Mouse (Mus musculus) midbrain, embryonic 13.5 days (tissue): ENCODE data around the gene Galnt18. TPM values are rescaled to one million over a fixed set of nuclear protein-coding genes. Genes with fewer than 3 reads are reported as not detected.

Source experiments
- ATAC-seq: fragments of 200-750 bp; cut with Nextera tagmentation; 2 replicates; pipeline ENCODE4 v1.8.0; 2017; ENCODE audit warnings: mild to moderate bottlenecking, moderate TSS enrichment, moderate library complexity
- H3K27ac ChIP-seq: fragments of 300-500 bp; sonication (generic); 2 replicates; pipeline ENCODE4 v1.5.1; 2015; ENCODE audit warnings: inconsistent platforms, mild to moderate bottlenecking, moderate library complexity
- H3K27me3 ChIP-seq: fragments of 300-500 bp; sonication (generic); 2 replicates; pipeline ENCODE4 v1.6.1; 2015; ENCODE audit warnings: mild to moderate bottlenecking, inconsistent platforms
- H3K36me3 ChIP-seq: fragments of 300-500 bp; sonication (generic); 2 replicates; pipeline ENCODE4 v1.6.1; 2015; ENCODE audit warnings: mild to moderate bottlenecking, inconsistent platforms
- H3K4me1 ChIP-seq: fragments of 300-500 bp; sonication (generic); replicated peaks from 2 replicates; pipeline ENCODE4 v1.6.1; 2015; ENCODE audit warnings: inconsistent platforms
- H3K4me2 ChIP-seq: fragments of 300-500 bp; sonication (generic); replicated peaks from 2 replicates; pipeline ENCODE4 v1.6.1; 2015; ENCODE audit warnings: moderate library complexity, mild to moderate bottlenecking, inconsistent platforms
- H3K4me3 ChIP-seq: fragments of 300-500 bp; sonication (generic); replicated peaks from 2 replicates; pipeline ENCODE4 v1.5.1; 2015; ENCODE audit warnings: mild to moderate bottlenecking, inconsistent platforms
- H3K9ac ChIP-seq: fragments of 300-500 bp; sonication (generic); replicated peaks from 2 replicates; pipeline ENCODE4 v1.6.1; 2015; ENCODE audit warnings: mild to moderate bottlenecking, inconsistent platforms
- H3K9me3 ChIP-seq: fragments of 300-500 bp; sonication (generic); 2 replicates; pipeline ENCODE4 v1.6.1; 2016; ENCODE audit warnings: mild to moderate bottlenecking, inconsistent platforms
- WGBS: fragments of 180-500 bp; shearing (Covaris S2); methylation state at CpG from one replicate; pipeline ENCODE4 v1.1.7; 2015; 5-methylcytosine and 5-hydroxymethylcytosine counted together
- polyA plus RNA-seq: library from polyadenylated mRNA; unstranded; fragments of >200 nt; fragmentation: Nextera tagmentation; extraction: Ambion mirVana; gene quantifications from 2 replicates; pipeline ENCODE4 v1.2.1, GENCODE M21; 2015

The Galnt18 gene
- polyA plus RNA-seq, 1 experiment from 2014 or later = 11.0 TPM

- H3K4me2 ChIP-seq = no peak overlapping the region
- no peak overlapping the region for H3K9ac ChIP-seq
- no peaks in the 10 kb centered on the region for H3K9me3 ChIP-seq
- no peak for ATAC-seq
- no peaks in the 10 kb centered on the region for H3K36me3 ChIP-seq
- peaks cover 11% of the 10 kb centered on the region for H3K4me1 ChIP-seq
- no peaks in the 10 kb centered on the region for H3K27me3 ChIP-seq
- 24% methylated on average over 3 of the region's 3 CpGs for WGBS
- no peak overlapping the region for H3K27ac ChIP-seq
- H3K4me3 ChIP-seq = no peak overlapping the region
Measured at GRCm38 (mm10) chr7:111486811-111487333, 292.9 kb downstream of the Galnt18 start.

- no peaks in the 10 kb centered on the region for H3K36me3 ChIP-seq
- no peak overlapping the region for H3K9ac ChIP-seq
- H3K4me2 ChIP-seq = no peak overlapping the region
- H3K9me3 ChIP-seq = no peaks in the 10 kb centered on the region
- no peaks in the 10 kb centered on the region for H3K27me3 ChIP-seq
- no peak for ATAC-seq
- no peak overlapping the region for H3K4me3 ChIP-seq
- H3K27ac ChIP-seq = no peak overlapping the region
- H3K4me1 ChIP-seq = peaks cover 11% of the 10 kb centered on the region
- whole genome bisulfite sequencing = 85% methylated on average over 4 of the region's 4 CpGs
Measured at GRCm38 (mm10) chr7:111483896-111484295, 295.9 kb downstream of the Galnt18 start.

GRCm38 (mm10) chr7:111483321-111483720 is 296.5 kb downstream of the Galnt18 start:
- Histone ChIP-seq H3K36me3 (no peaks in the 10 kb centered on the region), H3K27ac (no peak overlapping the region), H3K4me1 (peaks cover 11% of the 10 kb centered on the region), H3K9me3 (no peaks in the 10 kb centered on the region), H3K27me3 (no peaks in the 10 kb centered on the region), H3K4me2 (no peak overlapping the region), H3K4me3 (no peak overlapping the region), H3K9ac (no peak overlapping the region)
- WGBS = 97% methylated on average over 3 of the region's 3 CpGs
- ATAC-seq = no peak

- Histone ChIP-seq H3K27ac (no peak overlapping the region), H3K9me3 (no peaks in the 10 kb centered on the region), H3K9ac (no peak overlapping the region), H3K4me1 (no peaks in the 10 kb centered on the region), H3K4me3 (no peak overlapping the region), H3K4me2 (no peak overlapping the region), H3K27me3 (no peaks in the 10 kb centered on the region), H3K36me3 (no peaks in the 10 kb centered on the region)
- ATAC-seq = no peak
- 70% methylated on average over 5 of the region's 5 CpGs for WGBS
Measured at GRCm38 (mm10) chr7:111467715-111468114, 312.1 kb downstream of the Galnt18 start.

- no peaks in the 10 kb centered on the region for H3K27me3 ChIP-seq
- H3K4me3 ChIP-seq = no peak overlapping the region
- H3K27ac ChIP-seq = no peak overlapping the region
- no peak for ATAC-seq
- H3K4me2 ChIP-seq = no peak overlapping the region
- no peak overlapping the region for H3K9ac ChIP-seq
- no peaks in the 10 kb centered on the region for H3K4me1 ChIP-seq
- no peaks in the 10 kb centered on the region for H3K36me3 ChIP-seq
- 74% methylated on average over 1 of the region's 1 CpGs for WGBS
- no peaks in the 10 kb centered on the region for H3K9me3 ChIP-seq
Measured at GRCm38 (mm10) chr7:111466720-111467119, 313.1 kb downstream of the Galnt18 start.

GRCm38 (mm10) chr7:111466121-111466520 is 313.7 kb downstream of the Galnt18 start:
- Histone ChIP-seq H3K36me3 (no peaks in the 10 kb centered on the region), H3K27me3 (no peaks in the 10 kb centered on the region), H3K9ac (no peak overlapping the region), H3K4me3 (no peak overlapping the region), H3K27ac (no peak overlapping the region), H3K4me2 (no peak overlapping the region), H3K9me3 (no peaks in the 10 kb centered on the region), H3K4me1 (no peaks in the 10 kb centered on the region)
- WGBS = 84% methylated on average over 3 of the region's 3 CpGs
- no peak for ATAC-seq

GRCm38 (mm10) chr7:111459716-111460115 is 320.1 kb downstream of the Galnt18 start:
- H3K4me2 ChIP-seq = no peak overlapping the region
- no peaks in the 10 kb centered on the region for H3K4me1 ChIP-seq
- ATAC-seq = no peak
- 86% methylated on average over 4 of the region's 4 CpGs for WGBS
- H3K9ac ChIP-seq = no peak overlapping the region
- H3K27me3 ChIP-seq = no peaks in the 10 kb centered on the region
- no peaks in the 10 kb centered on the region for H3K9me3 ChIP-seq
- H3K36me3 ChIP-seq = no peaks in the 10 kb centered on the region
- no peak overlapping the region for H3K4me3 ChIP-seq
- no peak overlapping the region for H3K27ac ChIP-seq

GRCm38 (mm10) chr7:111456007-111456406 is 323.8 kb downstream of the Galnt18 start:
- Histone ChIP-seq H3K4me2 (no peak overlapping the region), H3K4me1 (0 out of 2 replicates have a peak, but pooled peaks cover 8% of the 10 kb centered on the region), H3K36me3 (no peaks in the 10 kb centered on the region), H3K9me3 (no peaks in the 10 kb centered on the region), H3K27me3 (no peaks in the 10 kb centered on the region), H3K4me3 (no peak overlapping the region), H3K27ac (no peak overlapping the region), H3K9ac (no peak overlapping the region)
- 85% methylated on average over 3 of the region's 3 CpGs for WGBS
- ATAC-seq = no peak

- no peak overlapping the region for H3K4me3 ChIP-seq
- no peaks in the 10 kb centered on the region for H3K36me3 ChIP-seq
- no peak for ATAC-seq
- no peak overlapping the region for H3K27ac ChIP-seq
- H3K9me3 ChIP-seq = no peaks in the 10 kb centered on the region
- WGBS = 91% methylated on average over 4 of the region's 4 CpGs
- H3K4me2 ChIP-seq = no peak overlapping the region
- 0 out of 2 replicates have a peak, but pooled peaks cover 8% of the 10 kb centered on the region for H3K4me1 ChIP-seq
- H3K27me3 ChIP-seq = no peaks in the 10 kb centered on the region
- H3K9ac ChIP-seq = no peak overlapping the region
Measured at GRCm38 (mm10) chr7:111455541-111455940, 324.2 kb downstream of the Galnt18 start.

- H3K9me3 ChIP-seq = no peaks in the 10 kb centered on the region
- 0 out of 2 replicates have a peak, but pooled peaks cover 8% of the 10 kb centered on the region for H3K4me1 ChIP-seq
- no peak overlapping the region for H3K9ac ChIP-seq
- no peak overlapping the region for H3K4me3 ChIP-seq
- no peaks in the 10 kb centered on the region for H3K36me3 ChIP-seq
- no peak overlapping the region for H3K4me2 ChIP-seq
- no peaks in the 10 kb centered on the region for H3K27me3 ChIP-seq
- 38% methylated on average over 1 of the region's 1 CpGs for WGBS
- no peak overlapping the region for H3K27ac ChIP-seq
- no peak for ATAC-seq
Measured at GRCm38 (mm10) chr7:111452000-111452399, 327.8 kb downstream of the Galnt18 start.

GRCm38 (mm10) chr7:111450286-111451095 is 329.3 kb downstream of the Galnt18 start:
- WGBS = 79% methylated on average over 6 of the region's 6 CpGs
- no peaks in the 10 kb centered on the region for H3K27me3 ChIP-seq
- H3K4me2 ChIP-seq = no peak overlapping the region
- ATAC-seq = no peak
- no peak overlapping the region for H3K27ac ChIP-seq
- no peak overlapping the region for H3K9ac ChIP-seq
- no peak overlapping the region for H3K4me3 ChIP-seq
- no peaks in the 10 kb centered on the region for H3K9me3 ChIP-seq
- H3K4me1 ChIP-seq = 0 out of 2 replicates have a peak, but pooled peaks cover 8% of the 10 kb centered on the region
- no peaks in the 10 kb centered on the region for H3K36me3 ChIP-seq

- Histone ChIP-seq H3K27ac (no peak overlapping the region), H3K27me3 (no peaks in the 10 kb centered on the region), H3K4me1 (peaks cover 11% of the 10 kb centered on the region), H3K4me2 (no peak overlapping the region), H3K4me3 (no peak overlapping the region), H3K9ac (no peak overlapping the region), H3K9me3 (no peaks in the 10 kb centered on the region), H3K36me3 (no peaks in the 10 kb centered on the region)
- whole genome bisulfite sequencing = 36% methylated on average over 2 of the region's 2 CpGs
- ATAC-seq = no peak
Measured at GRCm38 (mm10) chr7:111433173-111433572, 346.6 kb downstream of the Galnt18 start.
